Mouse (Mus musculus): ENCODE measurements around the gene Gprasp2. TPM values are rescaled to one million over a fixed set of nuclear protein-coding genes. Genes with fewer than 3 reads are reported as not detected.

Gprasp2 gene
- polyA plus RNA-seq, 1 experiment, result 1.7 TPM

DNA sequence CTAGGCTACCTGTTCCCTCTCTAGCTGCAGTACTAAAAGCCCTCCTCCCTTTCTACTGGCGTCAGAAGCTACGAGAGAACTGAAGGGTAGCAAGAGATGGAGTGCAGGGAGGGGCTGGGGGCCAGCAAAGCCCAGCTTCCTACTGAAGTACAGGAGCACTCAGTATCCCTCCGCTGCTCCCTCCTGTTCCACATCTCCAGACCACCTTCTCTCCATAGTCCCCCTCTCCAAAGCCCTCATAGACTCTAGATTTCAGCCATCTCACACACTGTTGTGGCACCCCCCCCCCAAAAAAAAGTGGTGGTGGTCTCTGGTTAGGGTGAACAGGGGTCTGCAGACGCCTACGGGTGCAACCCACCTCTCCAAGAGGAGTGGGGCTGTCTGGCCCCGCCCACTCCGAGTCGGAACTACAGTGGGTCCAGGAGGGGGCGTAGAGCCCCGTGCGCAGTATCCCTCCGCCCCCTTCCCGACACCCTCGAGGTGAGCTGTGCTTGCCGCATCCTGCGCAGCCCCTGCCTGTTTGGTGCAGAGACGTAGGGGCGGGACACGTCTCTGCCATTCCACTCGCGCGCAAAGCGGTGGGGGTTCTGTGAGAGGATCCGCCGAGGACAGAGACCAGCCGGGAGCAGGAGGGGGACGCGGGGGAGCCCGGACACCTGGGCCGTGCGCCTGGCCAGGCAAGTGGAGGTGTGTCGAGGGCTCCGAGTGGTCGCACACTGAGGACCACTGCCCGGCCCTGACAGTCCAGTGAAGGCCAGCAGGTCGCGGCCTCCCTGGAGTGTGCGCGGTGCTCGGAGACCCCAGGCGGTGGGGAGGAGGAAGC is 46.8 kb downstream of the Gprasp2 start:
- H3K36me3 ChIP-seq (ENCODE audit: control insufficient read depth, insufficient read depth, low read length), result no peaks in the 10 kb centered on the region
- H3K4me1 ChIP-seq (ENCODE audit: control insufficient read depth, insufficient read depth, low read length), result no peaks in the 10 kb centered on the region
- no peaks in the 10 kb centered on the region for H3K27me3 ChIP-seq (replicated peaks; ENCODE audit: control insufficient read depth, insufficient read depth, low read length)
- H3K4me3 ChIP-seq (ENCODE audit: insufficient read depth, low read depth, low read length), result peak overlapping the region; percentile 78
- WGBS, result 1% methylated on average over 32 of the region's 41 CpGs
- TF ChIP-seq CTCF (conservative IDR thresholded peaks at IDR 0.05; ENCODE audit: insufficient read depth, insufficient read length, low read depth, low read length), result no peak
- TF ChIP-seq POLR2A (IDR thresholded peaks at IDR 0.05; ENCODE audit: low read depth, low read length), result no peak
- no peak overlapping the region for H3K27ac ChIP-seq (ENCODE audit: insufficient read depth, low read depth, low read length)
- DNase-seq, result peak; percentile 38

DNA sequence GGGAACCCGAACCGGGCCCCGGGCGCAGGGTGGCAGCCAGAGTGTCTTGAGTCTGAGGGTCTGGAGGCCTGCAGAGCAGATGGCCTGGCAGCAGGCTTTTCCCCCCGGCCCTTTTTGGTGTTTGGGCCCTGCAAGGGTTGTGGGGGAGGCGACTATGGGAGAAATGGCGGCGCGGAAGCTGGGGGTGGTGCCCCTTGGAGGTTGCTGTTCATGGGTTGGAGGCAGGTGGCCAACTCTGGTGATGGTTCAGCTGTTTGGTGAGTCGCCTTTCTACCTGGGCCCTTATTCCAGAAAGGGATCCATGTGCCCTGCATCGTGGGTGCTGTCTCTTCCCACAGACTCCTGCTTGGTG is 47.4 kb downstream of the Gprasp2 start:
- WGBS, result 1% methylated on average over 11 of the region's 11 CpGs
- no peaks in the 10 kb centered on the region for H3K36me3 ChIP-seq (ENCODE audit: control insufficient read depth, insufficient read depth, low read length)
- no peaks in the 10 kb centered on the region for H3K4me1 ChIP-seq (ENCODE audit: control insufficient read depth, insufficient read depth, low read length)
- no peak overlapping the region for H3K27ac ChIP-seq (ENCODE audit: insufficient read depth, low read depth, low read length)
- H3K27me3 ChIP-seq (replicated peaks; ENCODE audit: control insufficient read depth, insufficient read depth, low read length), result no peaks in the 10 kb centered on the region
- peak; percentile 9 for DNase-seq
- TF ChIP-seq CTCF (conservative IDR thresholded peaks at IDR 0.05; ENCODE audit: insufficient read depth, insufficient read length, low read depth, low read length) (no peak), POLR2A (IDR thresholded peaks at IDR 0.05; ENCODE audit: low read depth, low read length) (no peak)
- peak overlapping the region; percentile 78 for H3K4me3 ChIP-seq (ENCODE audit: insufficient read depth, low read depth, low read length)

Other genes starting within 250 kb of the Gprasp2 start
- gene Nxf7, start 240.3 kb upstream of the Gprasp2 start, polyA plus RNA-seq (2012; rRNA removed), result not detected in 2 replicates
- gene Prame, start 211.3 kb upstream of the Gprasp2 start, polyA plus RNA-seq (2012; rRNA removed), result not detected in 2 replicates
- not detected in 2 replicates for gene Tcp11x2, start 145.2 kb upstream of the Gprasp2 start, polyA plus RNA-seq (2012; rRNA removed)
- gene Tmsb15a, start 113.8 kb upstream of the Gprasp2 start, polyA plus RNA-seq (2012; rRNA removed), result not detected in 2 replicates
- 0.98 and 1.3 TPM in 2 replicates for gene Armcx5, start 96.3 kb upstream of the Gprasp2 start, polyA plus RNA-seq (2012; rRNA removed)
- 11.5 and 11.7 TPM in 2 replicates for gene Gprasp1, start 96.3 kb upstream of the Gprasp2 start, polyA plus RNA-seq (2012; rRNA removed)
- gene Bhlhb9, start 41.4 kb upstream of the Gprasp2 start, polyA plus RNA-seq (2012; rRNA removed), result 2.2 and 3.3 TPM in 2 replicates
- gene Arxes2, start 154.8 kb downstream of the Gprasp2 start, polyA plus RNA-seq (2012; rRNA removed), result 5.1 and 6.3 TPM in 2 replicates
- 0.53 and 1.3 TPM in 2 replicates for gene Arxes1, start 194.3 kb downstream of the Gprasp2 start, polyA plus RNA-seq (2012; rRNA removed)
- gene Bex2, start 229.2 kb downstream of the Gprasp2 start, polyA plus RNA-seq (2012; rRNA removed), result 0.62 and 1.5 TPM in 2 replicates
- not detected in 2 replicates for gene Nxf3, start 246.2 kb downstream of the Gprasp2 start, polyA plus RNA-seq (2012; rRNA removed)

Data from kidney, adult 2 months (tissue).